Mouse (Mus musculus) forebrain, embryonic 11.5 days (tissue): ENCODE results near the gene Nrap. TPM values are rescaled to one million over a fixed set of nuclear protein-coding genes. Genes with fewer than 3 reads are reported as not detected.

Experiments
- ATAC-seq: fragments of 200-750 bp; cut with Nextera tagmentation; replicated peaks from 2 replicates; pipeline ENCODE4 v1.8.0; 2017; ENCODE audit warnings: moderate TSS enrichment; ENCODE audit not compliant: low FRiP score
- DNase-seq: peaks from one replicate; pipeline ENCODE4 v3.0.0-alpha.2; 2017; ENCODE audit warnings: low spot score
- H3K27ac ChIP-seq: fragments of 300-500 bp; sonication (generic); 2 replicates; pipeline ENCODE4 v1.5.1; 2014; ENCODE audit warnings: low read depth, low read length
- H3K27me3 ChIP-seq: fragments of 300-500 bp; sonication (generic); 2 replicates; pipeline ENCODE4 v1.6.1; 2014; ENCODE audit warnings: mild to moderate bottlenecking, low read length, mixed read lengths; ENCODE audit not compliant: control insufficient read depth, insufficient read depth
- H3K36me3 ChIP-seq: fragments of 300-500 bp; sonication (generic); 2 replicates; pipeline ENCODE4 v1.6.1; 2014; ENCODE audit warnings: mild to moderate bottlenecking, low read length, moderate library complexity, mixed read lengths; ENCODE audit not compliant: control insufficient read depth, insufficient read depth
- H3K4me1 ChIP-seq: fragments of 300-500 bp; sonication (generic); replicated peaks from 2 replicates; pipeline ENCODE4 v1.6.1; 2014; ENCODE audit warnings: low read length, mixed read lengths; ENCODE audit not compliant: control insufficient read depth, insufficient read depth
- H3K4me2 ChIP-seq: fragments of 300-500 bp; sonication (generic); 2 replicates; pipeline ENCODE4 v1.6.1; 2014; ENCODE audit warnings: low read depth, mild to moderate bottlenecking, low read length, moderate library complexity, mixed read lengths; ENCODE audit not compliant: severe bottlenecking
- H3K4me3 ChIP-seq: fragments of 300-500 bp; sonication (generic); 2 replicates; pipeline ENCODE4 v1.5.1; 2014; ENCODE audit warnings: low read depth, low read length
- H3K9ac ChIP-seq: fragments of 300-500 bp; sonication (generic); 2 replicates; pipeline ENCODE4 v1.6.1; 2014; ENCODE audit warnings: low read length
- H3K9me3 ChIP-seq: fragments of 300-500 bp; sonication (generic); 2 replicates; pipeline ENCODE4 v1.6.1; 2016; ENCODE audit warnings: low read length, mixed read lengths; ENCODE audit not compliant: control insufficient read depth
- WGBS: fragments of 180-500 bp; shearing (Covaris S2); extraction: QIAGEN DNeasy Blood & Tissue Kit; methylation state at CpG from one replicate; pipeline ENCODE4 v1.1.7; 2014; 5-methylcytosine and 5-hydroxymethylcytosine counted together
- polyA plus RNA-seq: library from polyadenylated mRNA; unstranded; fragments of >200 nt; fragmentation: Nextera tagmentation; extraction: Ambion mirVana; gene quantifications from 2 replicates; pipeline ENCODE4 v1.2.1, GENCODE M21; 2014

Nrap gene
- polyA plus RNA-seq, 1 experiment from 2014 or later, result 0.17 TPM

GRCm38 (mm10) chr19:56321303-56321920, 68.4 kb downstream of the Nrap start:
- Histone ChIP-seq H3K9ac (no peak overlapping the region), H3K4me2 (no peak overlapping the region), H3K36me3 (no peaks in the 10 kb centered on the region), H3K9me3 (no peaks in the 10 kb centered on the region), H3K27ac (no peak overlapping the region), H3K4me3 (no peak overlapping the region), H3K27me3 (no peaks in the 10 kb centered on the region), H3K4me1 (peaks cover 7% of the 10 kb centered on the region; the same call in 1 of the 2 replicates)
- 82% methylated on average over 12 of the region's 12 CpGs for WGBS
- no peak for DNase-seq
- ATAC-seq, result no peak

- no peak overlapping the region for H3K4me2 ChIP-seq
- no peaks in the 10 kb centered on the region for H3K4me1 ChIP-seq
- ATAC-seq, result no peak
- H3K9me3 ChIP-seq, result no peaks in the 10 kb centered on the region
- H3K27ac ChIP-seq, result no peak overlapping the region
- H3K4me3 ChIP-seq, result no peak overlapping the region
- DNase-seq, result no peak
- H3K36me3 ChIP-seq, result no peaks in the 10 kb centered on the region
- H3K27me3 ChIP-seq, result no peaks in the 10 kb centered on the region
- no peak overlapping the region for H3K9ac ChIP-seq
- 31% methylated on average over 26 of the region's 26 CpGs for WGBS
Measured at GRCm38 (mm10) chr19:56320186-56320860, 69.5 kb downstream of the Nrap start.

- Histone ChIP-seq H3K4me3 (no peak overlapping the region), H3K4me1 (no peaks in the 10 kb centered on the region), H3K36me3 (no peaks in the 10 kb centered on the region), H3K9ac (no peak overlapping the region), H3K9me3 (no peaks in the 10 kb centered on the region), H3K27ac (no peak overlapping the region), H3K27me3 (no peaks in the 10 kb centered on the region), H3K4me2 (no peak overlapping the region)
- 90% methylated on average over 6 of the region's 6 CpGs for WGBS
- ATAC-seq (no peak), DNase-seq (no peak)
Measured at GRCm38 (mm10) chr19:56319629-56320028, 70.2 kb downstream of the Nrap start.

GRCm38 (mm10) chr19:56319219-56319618, 70.6 kb downstream of the Nrap start:
- Histone ChIP-seq H3K27me3 (no peaks in the 10 kb centered on the region), H3K4me3 (no peak overlapping the region), H3K4me2 (no peak overlapping the region), H3K9me3 (no peaks in the 10 kb centered on the region), H3K9ac (no peak overlapping the region), H3K4me1 (no peaks in the 10 kb centered on the region), H3K36me3 (no peaks in the 10 kb centered on the region), H3K27ac (no peak overlapping the region)
- no peak for DNase-seq
- WGBS, result 91% methylated on average over 7 of the region's 7 CpGs
- ATAC-seq, result no peak

GRCm38 (mm10) chr19:56316531-56316930, 73.3 kb downstream of the Nrap start:
- Histone ChIP-seq H3K9me3 (no peaks in the 10 kb centered on the region), H3K27ac (no peak overlapping the region), H3K4me3 (no peak overlapping the region), H3K4me2 (no peak overlapping the region), H3K4me1 (no peaks in the 10 kb centered on the region), H3K27me3 (no peaks in the 10 kb centered on the region), H3K9ac (no peak overlapping the region), H3K36me3 (no peaks in the 10 kb centered on the region)
- WGBS, result 81% methylated on average over 3 of the region's 3 CpGs
- no peak for DNase-seq
- ATAC-seq, result no peak

- no peak overlapping the region for H3K9ac ChIP-seq
- ATAC-seq, result no peak
- WGBS, result 80% methylated on average over 11 of the region's 11 CpGs
Measured at GRCm38 (mm10) chr19:56300835-56301234, 89.0 kb downstream of the Nrap start.

GRCm38 (mm10) chr19:56297264-56297663, 92.6 kb downstream of the Nrap start:
- ATAC-seq, result no peak
- H3K4me1 ChIP-seq, result no peaks in the 10 kb centered on the region; the same call in 1 of the 2 replicates
- no peaks in the 10 kb centered on the region for H3K27me3 ChIP-seq
- no peaks in the 10 kb centered on the region for H3K9me3 ChIP-seq
- H3K4me3 ChIP-seq, result no peak overlapping the region
- H3K27ac ChIP-seq, result no peak overlapping the region
- no peak for DNase-seq
- H3K36me3 ChIP-seq, result no peaks in the 10 kb centered on the region
- WGBS, result 73% methylated on average over 3 of the region's 3 CpGs
- no peak overlapping the region for H3K9ac ChIP-seq
- H3K4me2 ChIP-seq, result no peak overlapping the region

More at GRCm38 (mm10) chr19:56300835-56301234, 89.0 kb downstream of the Nrap start:
- H3K36me3 ChIP-seq, result no peaks in the 10 kb centered on the region
- no peaks in the 10 kb centered on the region for H3K9me3 ChIP-seq
- DNase-seq, result no peak
- no peaks in the 10 kb centered on the region for H3K4me1 ChIP-seq
- no peak overlapping the region for H3K4me3 ChIP-seq
- H3K27ac ChIP-seq, result no peak overlapping the region
- no peak overlapping the region for H3K4me2 ChIP-seq
- no peaks in the 10 kb centered on the region for H3K27me3 ChIP-seq

- Histone ChIP-seq H3K9me3 (no peaks in the 10 kb centered on the region), H3K4me3 (no peak overlapping the region), H3K4me1 (no peaks in the 10 kb centered on the region; the same call in 1 of the 2 replicates), H3K27me3 (no peaks in the 10 kb centered on the region), H3K4me2 (no peak overlapping the region), H3K36me3 (no peaks in the 10 kb centered on the region), H3K9ac (no peak overlapping the region), H3K27ac (no peak overlapping the region)
- WGBS, result 80% methylated on average over 9 of the region's 9 CpGs
- ATAC-seq (no peak), DNase-seq (no peak)
Measured at GRCm38 (mm10) chr19:56296668-56297067, 93.2 kb downstream of the Nrap start.
